Mouse (Mus musculus): Measurements from ENCODE around the gene Lipa. TPM values are rescaled to one million over a fixed set of nuclear protein-coding genes. Genes with fewer than 3 reads are reported as not detected.
A peak's percentile ranks its signal among the peaks of the same experiment; 100 is the strongest.

Gene Lipa
- polyA plus RNA-seq, 1 experiment from 2014 or later = 33.4 TPM

DNA sequence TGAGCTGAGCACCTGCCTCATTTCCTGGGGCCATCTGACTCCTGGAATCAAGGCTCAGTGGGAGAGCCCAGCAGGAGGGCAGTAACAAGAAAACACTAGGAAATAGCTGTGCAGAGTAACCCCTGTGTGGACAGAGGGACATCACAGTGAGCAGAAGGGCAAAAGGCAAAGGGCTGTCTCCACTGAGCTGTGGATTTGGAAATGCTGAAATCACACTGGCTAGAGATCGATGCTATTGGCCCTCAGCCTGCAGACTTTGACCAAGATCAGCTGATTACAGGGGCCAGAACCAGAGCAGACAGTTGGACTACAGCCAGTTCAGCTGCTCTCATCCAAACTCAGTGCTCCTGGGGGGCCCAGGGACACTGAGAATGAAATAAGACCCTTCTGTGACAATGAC, 30.9 kb downstream of the Lipa start:
- Histone ChIP-seq H3K36me3 (peaks cover 12% of the 10 kb centered on the region; the same call in 1 of the 2 replicates), H3K9ac (no peak overlapping the region), H3K4me1 (no peaks in the 10 kb centered on the region), H3K27me3 (replicated peaks) (no peaks in the 10 kb centered on the region), H3K9me3 (replicated peaks) (no peaks in the 10 kb centered on the region), H3K4me3 (no peak overlapping the region), H3K27ac (0 out of 2 replicates have a peak overlapping the region, but pooled peaks have one; percentile 23), H3K4me2 (no peak overlapping the region)
- WGBS (ENCODE audit: insufficient replicate concordance) = 76% methylated on average over 1 of the region's 1 CpGs
- peak; percentile 78 for ATAC-seq

DNA sequence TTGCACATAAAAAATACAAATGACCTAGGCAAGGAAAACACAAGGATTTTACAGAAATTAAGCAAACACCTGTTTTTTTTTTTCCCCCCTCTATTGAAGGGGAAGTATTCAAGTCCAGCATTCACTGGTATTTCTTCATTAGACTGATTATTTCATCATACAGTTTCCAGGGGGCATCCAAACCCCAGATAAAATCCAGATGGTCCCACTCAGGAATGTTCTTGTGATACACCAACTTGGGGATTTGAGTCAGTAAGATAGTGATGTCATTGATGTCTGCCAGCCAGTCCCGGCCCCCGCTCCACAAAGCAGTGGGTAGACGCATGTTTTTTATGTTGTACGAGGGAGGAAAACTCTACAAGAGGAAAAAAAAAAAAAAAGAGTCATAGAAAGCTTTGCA, 33.4 kb downstream of the Lipa start:
- ATAC-seq = no peak
- H3K4me1 ChIP-seq = no peaks in the 10 kb centered on the region
- 84% methylated on average over 4 of the region's 4 CpGs for WGBS (ENCODE audit: insufficient replicate concordance)
- H3K9me3 ChIP-seq (replicated peaks) = no peaks in the 10 kb centered on the region
- H3K4me3 ChIP-seq = no peak overlapping the region
- no peak overlapping the region for H3K4me2 ChIP-seq
- no peak overlapping the region for H3K27ac ChIP-seq
- no peak overlapping the region for H3K9ac ChIP-seq
- H3K36me3 ChIP-seq = peaks cover 10% of the 10 kb centered on the region; the same call in 1 of the 2 replicates
- no peaks in the 10 kb centered on the region for H3K27me3 ChIP-seq (replicated peaks)

DNA sequence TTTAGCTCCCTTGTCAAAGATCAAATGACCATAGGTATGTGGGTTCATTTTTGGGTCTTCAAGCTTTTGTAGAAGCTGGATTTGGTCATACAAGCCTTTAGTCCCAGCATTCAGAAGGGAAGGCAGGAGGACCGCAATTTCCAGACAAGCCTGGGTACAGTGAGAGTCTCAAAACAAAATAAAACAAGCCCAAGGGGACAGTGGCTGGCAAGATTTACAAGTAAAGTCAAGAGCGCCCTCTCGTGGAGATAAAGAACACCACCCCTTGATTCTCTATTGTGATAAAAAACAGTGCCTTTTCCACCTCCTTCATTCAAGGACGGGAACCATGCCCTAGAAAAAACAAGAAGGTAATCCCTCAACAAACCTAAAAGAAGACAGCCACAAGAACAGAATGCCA, 43.7 kb downstream of the Lipa start:
- 15% methylated on average over 4 of the region's 4 CpGs for WGBS (ENCODE audit: insufficient replicate concordance)
- H3K27ac ChIP-seq = no peak overlapping the region
- H3K4me3 ChIP-seq = no peak overlapping the region
- no peaks in the 10 kb centered on the region for H3K9me3 ChIP-seq (replicated peaks)
- ATAC-seq = no peak
- H3K4me1 ChIP-seq = no peaks in the 10 kb centered on the region
- no peaks in the 10 kb centered on the region; the same call in 1 of the 2 replicates for H3K27me3 ChIP-seq (replicated peaks)
- no peak overlapping the region for H3K4me2 ChIP-seq
- H3K9ac ChIP-seq = no peak overlapping the region
- no peaks in the 10 kb centered on the region for H3K36me3 ChIP-seq

DNA sequence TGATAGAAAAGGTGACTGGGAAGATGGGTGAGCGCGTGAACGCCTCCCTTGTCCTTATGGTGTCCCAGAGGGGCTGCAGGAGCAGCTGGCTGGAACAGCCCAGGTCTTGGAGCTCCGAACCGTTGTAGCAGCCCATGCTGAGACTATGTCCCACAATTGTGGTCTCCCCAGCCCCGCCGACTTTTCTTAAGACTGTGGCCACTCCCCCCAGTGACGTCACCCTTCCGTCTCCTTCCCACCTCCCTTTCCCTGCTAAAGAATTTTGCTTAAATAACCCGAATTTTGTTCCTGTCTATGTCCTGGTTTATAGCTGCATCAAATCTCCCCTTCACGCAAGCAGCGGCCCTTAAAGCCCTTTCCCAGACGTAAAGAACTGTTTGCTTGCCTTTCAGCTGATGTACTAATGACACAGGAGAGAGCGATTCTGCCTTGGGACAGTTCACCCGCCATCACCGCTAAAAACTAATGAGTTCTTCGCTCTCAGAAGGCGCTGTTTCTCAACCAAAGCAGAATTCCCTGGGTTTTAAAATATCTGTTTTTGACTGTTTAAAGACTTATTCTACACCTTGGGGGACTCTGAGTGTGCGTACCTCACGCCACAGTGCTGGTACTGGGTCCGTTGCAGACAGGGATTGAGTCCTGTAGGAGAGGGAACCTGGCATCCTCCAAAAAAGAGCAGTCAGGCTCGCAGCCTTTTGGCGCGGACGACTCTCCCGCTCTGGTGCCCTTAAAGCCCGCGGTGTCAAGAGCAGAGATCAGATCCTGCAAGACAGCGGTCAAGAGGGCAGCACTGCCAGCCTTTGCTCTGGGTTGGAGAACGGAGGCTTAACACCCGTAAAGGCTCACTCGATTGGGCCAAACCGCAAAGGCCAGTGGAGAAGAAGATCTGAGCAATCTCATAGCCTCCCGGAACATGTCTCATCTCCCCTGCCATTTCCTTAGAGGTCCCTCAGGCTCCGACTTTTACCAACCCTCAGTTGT, 52.0 kb downstream of the Lipa start, which contains the start of gene Ch25h:
Gene Ch25h (minus strand): TSS at position 174 of the 981 bp plus-strand sequence.
- peaks cover 16% of the 10 kb centered on the region for H3K4me1 ChIP-seq
- 0 out of 2 replicates have a peak, but pooled peaks have one; percentile 42 for ATAC-seq
- peak within 1 kb of the TSS; percentile 78 for H3K4me2 ChIP-seq
- no peaks in the 10 kb centered on the region for H3K36me3 ChIP-seq
- peaks cover 43% of the 10 kb centered on the region for H3K27me3 ChIP-seq (replicated peaks)
- no peak within 1 kb of the TSS for H3K27ac ChIP-seq
- under 1% methylated on average over 32 of the region's 35 CpGs for WGBS (ENCODE audit: insufficient replicate concordance)
- H3K9ac ChIP-seq = peak within 1 kb of the TSS; percentile 22; the same call in 1 of the 2 replicates
- peak within 1 kb of the TSS; percentile 51 for H3K4me3 ChIP-seq
- no peaks in the 10 kb centered on the region for H3K9me3 ChIP-seq (replicated peaks)

GRCm38 (mm10) chr19:34474228-34474990, 52.9 kb downstream of the Lipa start:
- peak overlapping the region; percentile 78 for H3K4me2 ChIP-seq
- peaks cover 16% of the 10 kb centered on the region for H3K4me1 ChIP-seq
- no peaks in the 10 kb centered on the region for H3K9me3 ChIP-seq (replicated peaks)
- H3K9ac ChIP-seq = peak overlapping the region; percentile 22; the same call in 1 of the 2 replicates
- H3K4me3 ChIP-seq = peak overlapping the region; percentile 51
- 10% methylated on average over 49 of the region's 49 CpGs for WGBS (ENCODE audit: insufficient replicate concordance)
- H3K27ac ChIP-seq = no peak overlapping the region
- peaks cover 43% of the 10 kb centered on the region for H3K27me3 ChIP-seq (replicated peaks)
- H3K36me3 ChIP-seq = no peaks in the 10 kb centered on the region
- peak; percentile 40; the same call in 1 of the 2 replicates for ATAC-seq

DNA sequence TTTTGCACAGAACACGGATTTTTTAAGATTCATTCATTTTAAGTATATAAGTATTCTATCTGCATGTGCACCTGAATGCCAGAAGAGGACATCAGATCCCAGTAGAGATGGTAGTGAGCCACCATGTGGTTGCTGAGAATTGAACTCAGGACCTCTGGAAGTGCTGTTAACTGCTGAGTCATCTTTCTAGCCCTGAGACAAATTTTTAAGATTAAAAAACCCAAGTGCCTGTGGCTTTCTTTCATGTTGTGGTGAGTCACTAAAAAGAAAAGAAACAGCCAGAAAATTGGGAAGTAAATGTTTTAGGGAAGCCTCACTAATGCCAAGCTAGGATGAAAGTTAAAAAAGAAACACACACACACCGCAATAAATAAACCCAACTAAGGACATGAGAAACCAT, 55.6 kb downstream of the Lipa start:
- Histone ChIP-seq H3K4me2 (no peak overlapping the region), H3K4me3 (no peak overlapping the region), H3K27ac (no peak overlapping the region), H3K9me3 (replicated peaks) (no peaks in the 10 kb centered on the region), H3K4me1 (peaks cover 16% of the 10 kb centered on the region), H3K27me3 (replicated peaks) (peaks cover 35% of the 10 kb centered on the region), H3K36me3 (no peaks in the 10 kb centered on the region), H3K9ac (no peak overlapping the region)
- 64% methylated on average over 2 of the region's 2 CpGs for WGBS (ENCODE audit: insufficient replicate concordance)
- no peak for ATAC-seq

- H3K27me3 ChIP-seq (replicated peaks) = peaks cover 7% of the 10 kb centered on the region
- H3K9ac ChIP-seq = no peak overlapping the region
- no peak overlapping the region for H3K27ac ChIP-seq
- no peaks in the 10 kb centered on the region for H3K9me3 ChIP-seq (replicated peaks)
- ATAC-seq = no peak
- H3K36me3 ChIP-seq = no peaks in the 10 kb centered on the region
- H3K4me2 ChIP-seq = no peak overlapping the region
- no peak overlapping the region for H3K4me3 ChIP-seq
- WGBS (ENCODE audit: insufficient replicate concordance) = 40% methylated on average over 3 of the region's 3 CpGs
- no peaks in the 10 kb centered on the region for H3K4me1 ChIP-seq
These were observed 58.5 kb downstream of the Lipa start for GRCm38 (mm10) chr19:34468794-34469193.

GRCm38 (mm10) chr19:34468216-34468615, 59.1 kb downstream of the Lipa start:
- 48% methylated on average over 6 of the region's 6 CpGs for WGBS (ENCODE audit: insufficient replicate concordance)
- H3K9me3 ChIP-seq (replicated peaks) = no peaks in the 10 kb centered on the region
- H3K4me2 ChIP-seq = no peak overlapping the region
- no peak for ATAC-seq
- no peaks in the 10 kb centered on the region for H3K4me1 ChIP-seq
- H3K9ac ChIP-seq = no peak overlapping the region
- peaks cover 2% of the 10 kb centered on the region; the same call in 1 of the 2 replicates for H3K27me3 ChIP-seq (replicated peaks)
- no peak overlapping the region for H3K4me3 ChIP-seq
- no peaks in the 10 kb centered on the region for H3K36me3 ChIP-seq
- H3K27ac ChIP-seq = no peak overlapping the region

DNA sequence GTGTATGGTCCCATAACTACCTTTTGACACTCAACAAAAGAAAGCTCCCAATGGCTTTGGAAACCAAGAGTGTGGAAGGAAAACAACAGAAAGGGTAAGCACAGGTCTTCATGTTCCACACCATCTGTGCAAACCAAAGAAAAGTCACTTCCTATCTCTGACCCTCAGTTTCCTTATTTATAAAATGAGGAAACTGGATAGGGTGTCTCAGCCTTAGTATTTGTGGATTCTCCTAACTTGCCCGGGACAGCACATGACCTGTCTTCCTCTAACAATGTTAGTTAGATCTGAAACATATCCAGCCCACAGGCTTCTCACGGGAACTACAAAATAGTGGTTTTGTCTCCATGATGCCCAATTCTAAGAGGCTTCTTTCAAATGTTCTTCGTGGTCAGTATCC, 62.8 kb downstream of the Lipa start:
- Histone ChIP-seq H3K9ac (no peak overlapping the region), H3K27me3 (replicated peaks) (no peaks in the 10 kb centered on the region), H3K4me3 (no peak overlapping the region), H3K36me3 (no peaks in the 10 kb centered on the region), H3K9me3 (replicated peaks) (no peaks in the 10 kb centered on the region), H3K27ac (no peak overlapping the region), H3K4me2 (no peak overlapping the region), H3K4me1 (no peaks in the 10 kb centered on the region)
- ATAC-seq = no peak
- WGBS (ENCODE audit: insufficient replicate concordance) = 25% methylated on average over 3 of the region's 3 CpGs

- Histone ChIP-seq H3K4me3 (no peak overlapping the region), H3K4me1 (no peaks in the 10 kb centered on the region), H3K27me3 (replicated peaks) (no peaks in the 10 kb centered on the region), H3K4me2 (no peak overlapping the region), H3K9me3 (replicated peaks) (no peaks in the 10 kb centered on the region), H3K9ac (no peak overlapping the region), H3K36me3 (no peaks in the 10 kb centered on the region), H3K27ac (no peak overlapping the region)
- 68% methylated on average over 1 of the region's 1 CpGs for WGBS (ENCODE audit: insufficient replicate concordance)
- no peak for ATAC-seq
These were observed 65.7 kb downstream of the Lipa start for GRCm38 (mm10) chr19:34461451-34462019.

GRCm38 (mm10) chr19:34450784-34451370, 76.4 kb downstream of the Lipa start:
- Histone ChIP-seq H3K4me2 (no peak overlapping the region), H3K9me3 (replicated peaks) (no peaks in the 10 kb centered on the region), H3K36me3 (no peaks in the 10 kb centered on the region), H3K4me1 (no peaks in the 10 kb centered on the region), H3K9ac (no peak overlapping the region), H3K27me3 (replicated peaks) (no peaks in the 10 kb centered on the region), H3K4me3 (no peak overlapping the region), H3K27ac (no peak overlapping the region)
- WGBS (ENCODE audit: insufficient replicate concordance) = 48% methylated on average over 1 of the region's 1 CpGs
- no peak for ATAC-seq
